9 mouse cellular contexts compared by ENCODE assay signal in genomic region chr10:93162972-93163660, GRCm38 (mm10). TPM values are rescaled to one million over a fixed set of nuclear protein-coding genes. Genes with fewer than 3 reads are reported as not detected.
A peak's percentile ranks its signal among the peaks of the same experiment; 100 is the strongest.
DNase-seq lines count a peak whose midpoint lies in the region; ATAC-seq and TF ChIP-seq lines count a peak whose summit lies in the region.
"Had no signal": no experiment of that assay in that cellular context is flagged by ENCODE, and none has a peak within 500 bp of the region (broad histone marks: within the 10 kb centered on the region; RNA-seq: fewer than 3 reads in every experiment).

No protein-coding gene starts in this region.

- 14% methylated on average over 7 of the region's 7 CpGs for WGBS in cerebellum, adult 2 months
- 61% methylated on average over 7 of the region's 7 CpGs for WGBS in lung, embryonic 16.5 days
- 69% methylated on average over 7 of the region's 7 CpGs for WGBS in limb, embryonic 15.5 days
- 66% methylated on average over 7 of the region's 7 CpGs for WGBS in stomach, embryonic 16.5 days

- no peak overlapping the region for H3K27ac ChIP-seq in cerebellum, adult 2 months (ENCODE audit: insufficient read depth, low read length)
- H3K27ac ChIP-seq in lung, embryonic 16.5 days (ENCODE audit: low read length) = no peak overlapping the region
- no peak overlapping the region for H3K27ac ChIP-seq in limb, embryonic 15.5 days
- H3K27ac ChIP-seq in stomach, embryonic 16.5 days (ENCODE audit: low read length) = no peak overlapping the region

- no peaks in the 10 kb centered on the region for H3K36me3 ChIP-seq in lung, embryonic 16.5 days (ENCODE audit: control insufficient read depth, insufficient read depth, low read length)
- H3K36me3 ChIP-seq in limb, embryonic 15.5 days = no peaks in the 10 kb centered on the region
- H3K36me3 ChIP-seq in stomach, embryonic 16.5 days (ENCODE audit: control insufficient read depth, insufficient read depth, low read length) = no peaks in the 10 kb centered on the region

- peak overlapping the region; percentile 32 for H3K4me2 ChIP-seq in lung, embryonic 16.5 days (ENCODE audit: low read depth, low read length)
- H3K4me2 ChIP-seq in limb, embryonic 15.5 days = 0 out of 2 replicates have a peak overlapping the region, but pooled peaks have one; percentile 17
- H3K4me2 ChIP-seq in stomach, embryonic 16.5 days (ENCODE audit: low read depth, low read length) = peak overlapping the region; percentile 32

- no peak for TF ChIP-seq CTCF in cerebellum, adult 2 months (IDR thresholded peaks at IDR 0.05; ENCODE audit: borderline replicate concordance, insufficient read depth, low read depth, low read length)

- no peak for DNase-seq in cerebellum, adult 2 months
- no peak for DNase-seq in cerebellum, postnatal 14 days
- no peak for DNase-seq in lung, postnatal 25 days (ENCODE audit: low spot score)
- no peak for DNase-seq in gastrocnemius, postnatal 10 days
- DNase-seq in right cerebral cortex, postnatal 14 days = no peak
- DNase-seq: kidney, postnatal 36 days had no signal

- H3K4me1 ChIP-seq in cerebellum, adult 2 months (ENCODE audit: control insufficient read depth, insufficient read depth, low read length) = peaks cover 12% of the 10 kb centered on the region
- peaks cover 23% of the 10 kb centered on the region for H3K4me1 ChIP-seq in lung, embryonic 16.5 days (replicated peaks; ENCODE audit: control insufficient read depth, insufficient read depth, low read length)
- peaks cover 33% of the 10 kb centered on the region for H3K4me1 ChIP-seq in limb, embryonic 15.5 days
- peaks cover 33% of the 10 kb centered on the region for H3K4me1 ChIP-seq in stomach, embryonic 16.5 days (ENCODE audit: control insufficient read depth, insufficient read depth, low read length)

- no peaks in the 10 kb centered on the region for H3K9me3 ChIP-seq in lung, embryonic 16.5 days (ENCODE audit: control insufficient read depth, low read length)
- no peaks in the 10 kb centered on the region for H3K9me3 ChIP-seq in limb, embryonic 15.5 days
- H3K9me3 ChIP-seq in stomach, embryonic 16.5 days (replicated peaks; ENCODE audit: control insufficient read depth, low read length) = no peaks in the 10 kb centered on the region

- no peak overlapping the region for H3K9ac ChIP-seq in lung, embryonic 16.5 days (ENCODE audit: low read length)
- no peak overlapping the region for H3K9ac ChIP-seq in limb, embryonic 15.5 days
- no peak overlapping the region for H3K9ac ChIP-seq in stomach, embryonic 16.5 days (ENCODE audit: low read length)

- H3K4me3 ChIP-seq in cerebellum, adult 2 months (replicated peaks; ENCODE audit: insufficient read depth, low read depth, low read length) = peak overlapping the region; percentile 57
- peak overlapping the region; percentile 21; the same call in 1 of the 2 replicates for H3K4me3 ChIP-seq in lung, embryonic 16.5 days (ENCODE audit: low read length)
- no peak overlapping the region for H3K4me3 ChIP-seq in limb, embryonic 15.5 days
- no peak overlapping the region for H3K4me3 ChIP-seq in stomach, embryonic 16.5 days (replicated peaks; ENCODE audit: low read length)

- H3K27me3 ChIP-seq in cerebellum, adult 2 months (ENCODE audit: control insufficient read depth, insufficient read depth, low read length) = no peaks in the 10 kb centered on the region
- H3K27me3 ChIP-seq in lung, embryonic 16.5 days (ENCODE audit: control insufficient read depth, insufficient read depth, low read depth, low read length) = no peaks in the 10 kb centered on the region
- no peaks in the 10 kb centered on the region for H3K27me3 ChIP-seq in limb, embryonic 15.5 days
- H3K27me3 ChIP-seq in stomach, embryonic 16.5 days (ENCODE audit: control insufficient read depth, insufficient read depth, low read length) = no peaks in the 10 kb centered on the region

- no peak for TF ChIP-seq POLR2A in cerebellum, adult 2 months (IDR thresholded peaks at IDR 0.05; ENCODE audit: borderline replicate concordance, insufficient read depth, low read length)

- ATAC-seq in lung, embryonic 16.5 days (ENCODE audit: low read depth) = no peak
- no peak for ATAC-seq in limb, embryonic 15.5 days (ENCODE audit: insufficient number of reproducible peaks, low FRiP score, low TSS enrichment, low read depth)
- ATAC-seq in stomach, embryonic 16.5 days (ENCODE audit: insufficient read depth, low FRiP score) = no peak

RNA-seq across cellular contexts. Expression of gene Cdk17, which starts 2.4 kb away (rescaled TPM):
- 63.1 and 79.1 TPM in 2 replicates for polyA plus RNA-seq in cerebellum, adult 2 months (2012; rRNA removed)
- polyA plus RNA-seq in lung, embryonic 16.5 days (2015; fragmentation: Nextera tagmentation; extraction: Ambion mirVana) = 15.0 and 15.8 TPM in 2 replicates
- polyA plus RNA-seq in limb, embryonic 15.5 days (2015; fragmentation: Nextera tagmentation; extraction: Ambion mirVana) = 11.2 and 15.2 TPM in 2 replicates
- 13.0 and 14.2 TPM in 2 replicates for polyA plus RNA-seq in stomach, embryonic 16.5 days (2015; fragmentation: Nextera tagmentation; extraction: Ambion mirVana)
- total RNA-seq in gastrocnemius, postnatal 10 days (2021) = 10 to 100 TPM; 18.6 to 22.6 TPM

Comparison
In these comparisons a context has a peak if more than half of its experiments do, and no peak if none do; other contexts are left out.
1. H3K4me3 ChIP-seq: peak in cerebellum, adult 2 months (single experiment) and lung, embryonic 16.5 days (single experiment); none in limb, embryonic 15.5 days (single experiment) and stomach, embryonic 16.5 days (single experiment).
2. Peak in every context shown above with its lines, with median percentiles within 50 percentile points of each other: H3K4me2 ChIP-seq.